Mouse (Mus musculus): ENCODE data around the gene Ankrd55. TPM values are rescaled to one million over a fixed set of nuclear protein-coding genes. Genes with fewer than 3 reads are reported as not detected.

The Ankrd55 gene
- total and polyA plus RNA-seq, 3 experiments, result 1.5 to 14.0 (median 4.2) TPM

DNA sequence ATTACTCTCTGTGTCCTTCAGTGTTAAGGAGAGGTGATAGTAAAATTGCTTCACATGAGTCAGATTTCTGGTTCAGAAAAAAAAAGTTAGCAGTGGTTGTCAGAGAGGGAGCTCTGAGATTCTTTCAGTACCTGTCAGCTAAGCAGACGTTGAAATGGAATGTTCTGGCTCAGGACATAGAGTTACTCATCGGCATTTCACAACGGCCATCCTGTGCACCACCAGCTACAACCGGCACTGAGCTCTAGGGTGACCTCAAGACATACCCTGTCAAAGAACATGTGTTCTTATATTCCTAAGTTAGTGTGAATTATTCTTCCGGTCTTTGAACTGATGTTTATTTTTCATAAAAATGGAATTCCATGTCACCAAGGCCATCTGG lies 55.4 kb downstream of the Ankrd55 start:
- peak; percentile 64 for DNase-seq

DNA sequence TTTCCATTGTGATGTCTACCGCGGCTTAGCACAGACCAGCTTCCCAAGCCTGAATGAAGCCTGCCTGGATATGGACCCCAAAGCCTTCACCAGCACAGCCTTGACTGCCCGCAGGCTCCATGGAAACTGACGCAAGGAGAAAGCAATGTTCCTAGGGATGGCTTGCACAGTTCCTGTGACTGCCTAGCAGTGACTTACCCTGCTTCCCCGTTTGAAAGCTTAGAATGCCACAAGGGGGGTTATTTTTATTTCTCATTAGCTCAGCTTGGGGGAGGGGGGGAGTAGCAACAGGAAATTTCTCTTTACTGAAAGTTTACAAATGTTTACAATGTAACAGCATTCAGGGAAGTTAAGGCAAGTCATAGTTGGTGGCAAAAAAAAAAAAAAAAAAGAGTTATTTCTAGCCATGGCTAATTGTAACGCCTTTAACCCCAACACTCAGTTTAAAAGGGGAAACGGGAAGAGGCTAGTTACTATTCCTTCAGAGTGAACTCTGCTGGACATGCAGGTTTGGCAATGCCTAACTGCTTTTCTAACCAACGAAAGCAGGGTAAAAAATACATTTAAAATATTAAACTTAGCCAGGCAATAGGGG lies 56.1 kb downstream of the Ankrd55 start:
- DNase-seq, result no peak

DNA sequence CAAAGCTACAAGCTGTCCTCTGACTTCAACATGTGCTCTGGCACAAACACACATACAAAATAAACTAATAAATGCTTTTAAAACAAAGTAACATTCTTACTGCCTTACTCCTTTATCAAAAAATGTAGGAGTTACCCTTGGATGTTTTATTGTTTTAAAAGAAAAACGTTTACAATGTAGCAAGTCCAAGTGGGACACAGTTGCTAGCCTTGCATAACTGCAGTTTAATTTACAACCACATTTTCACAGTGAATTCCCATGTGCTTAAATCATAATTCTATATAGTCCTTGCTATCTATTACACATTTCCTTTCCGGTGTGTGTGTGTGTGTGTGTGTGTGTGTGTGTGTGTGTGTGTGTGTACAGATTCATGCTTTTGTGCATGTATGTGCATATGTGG lies 57.3 kb downstream of the Ankrd55 start:
- DNase-seq, result no peak

- DNase-seq, result no peak
Observed at GRCm38 (mm10) chr13:112346031-112346430, 57.8 kb downstream of the Ankrd55 start.

DNA sequence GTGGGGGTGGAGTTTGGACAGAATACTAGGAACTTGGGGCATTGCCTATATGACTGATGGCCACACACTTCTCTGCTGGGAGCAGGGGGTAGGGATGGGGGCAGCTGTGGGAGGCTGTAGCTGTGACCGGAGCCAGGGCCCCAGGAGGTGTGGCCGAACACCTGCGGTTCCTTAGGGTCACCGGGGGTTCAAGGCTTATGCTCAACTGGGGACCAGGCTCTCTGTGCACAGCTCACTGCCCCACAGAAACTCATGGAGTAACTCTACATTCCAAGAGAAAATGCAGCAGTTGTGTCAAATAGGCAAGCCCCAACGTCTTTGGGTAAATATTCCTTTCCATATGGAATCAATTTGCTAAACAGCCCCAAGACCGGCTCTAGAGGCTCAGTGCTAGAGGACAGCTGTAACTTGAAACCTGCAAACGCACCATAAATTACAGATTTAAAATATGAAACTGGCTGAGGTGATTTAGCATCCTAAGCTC lies 58.5 kb downstream of the Ankrd55 start:
- DNase-seq, result no peak

- DNase-seq, result no peak
Observed at GRCm38 (mm10) chr13:112348250-112348649, 60.0 kb downstream of the Ankrd55 start.

GRCm38 (mm10) chr13:112348896-112349484 lies 60.7 kb downstream of the Ankrd55 start:
- DNase-seq, result peak; percentile 87

- no peak for DNase-seq
Observed at GRCm38 (mm10) chr13:112349500-112349899, 61.2 kb downstream of the Ankrd55 start.

DNA sequence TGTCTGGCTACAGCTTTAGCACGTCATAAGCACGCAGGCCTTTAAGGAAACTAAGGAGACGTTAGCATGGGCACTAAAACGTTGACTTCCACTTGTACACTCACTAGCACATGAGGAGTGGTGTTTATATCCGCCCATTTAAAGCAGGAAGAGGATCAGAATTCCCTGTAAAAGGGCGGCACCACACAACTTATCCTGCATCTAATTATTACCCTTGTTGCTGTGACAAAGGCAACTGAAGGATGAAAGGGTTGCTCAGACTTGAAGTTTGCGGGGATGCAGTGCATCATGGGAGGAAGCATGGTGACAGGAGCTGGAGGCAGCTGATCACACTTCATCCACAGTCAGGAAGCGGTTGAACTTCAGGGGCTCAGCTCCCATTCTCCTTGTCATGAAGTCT lies 63.7 kb downstream of the Ankrd55 start:
- no peak for DNase-seq

DNA sequence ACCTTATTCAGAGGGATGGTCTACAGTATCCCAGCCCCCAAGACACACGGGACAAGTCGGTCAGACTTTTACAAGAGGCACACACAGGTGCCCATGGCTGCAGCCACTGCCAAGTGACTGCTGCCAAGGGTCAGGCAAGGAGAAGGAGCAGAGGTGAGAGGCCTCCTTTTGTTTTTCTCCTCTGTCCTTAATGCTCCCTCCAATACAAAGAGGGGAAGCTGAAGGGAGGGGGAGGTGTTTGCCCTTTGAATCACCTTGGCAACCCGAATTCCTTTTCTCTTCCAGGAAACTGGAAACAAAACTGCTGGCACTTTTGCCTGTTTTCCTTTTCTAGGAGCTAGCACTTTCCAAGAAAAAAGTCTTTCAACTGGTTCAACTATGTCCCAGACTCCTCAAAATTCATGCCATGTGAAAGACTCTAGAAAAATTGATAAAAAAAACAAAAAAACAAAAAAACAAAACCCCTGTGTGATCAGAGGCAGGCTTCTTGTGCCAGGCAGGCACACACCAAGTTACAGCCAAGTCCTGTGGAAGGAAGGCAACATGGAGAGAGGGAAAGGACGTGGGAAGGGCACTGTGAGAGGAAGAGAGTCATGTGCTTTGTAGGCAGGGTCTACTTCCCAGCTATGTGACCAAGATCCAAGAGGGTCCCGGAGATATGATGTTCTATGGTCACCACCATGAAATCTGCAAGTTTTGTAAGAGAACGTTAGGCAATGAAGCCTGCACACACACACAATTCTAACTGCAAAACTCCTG lies 66.0 kb downstream of the Ankrd55 start:
- no peak for DNase-seq

DNA sequence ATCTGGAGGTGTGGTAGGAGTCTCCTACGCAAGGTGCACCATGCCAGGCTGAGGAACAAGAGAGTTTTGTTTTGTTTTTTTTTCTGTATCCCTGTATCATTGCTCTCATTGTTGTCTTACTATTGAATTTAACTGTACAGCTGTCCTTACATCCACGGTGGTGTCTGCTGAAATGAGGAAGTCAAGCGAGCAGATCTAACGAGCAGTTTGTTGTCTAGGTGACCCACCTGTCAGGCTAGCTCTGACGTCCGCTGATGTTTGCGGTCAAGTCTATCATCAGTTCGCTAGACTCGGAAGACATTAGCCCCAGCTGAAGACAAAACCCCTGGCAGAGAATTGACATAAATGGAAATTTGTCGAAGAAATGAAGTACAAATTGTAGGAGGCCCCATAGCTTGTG lies 66.7 kb downstream of the Ankrd55 start:
- no peak for DNase-seq

GRCm38 (mm10) chr13:112355794-112356486 lies 67.7 kb downstream of the Ankrd55 start:
- no peak for DNase-seq

DNA sequence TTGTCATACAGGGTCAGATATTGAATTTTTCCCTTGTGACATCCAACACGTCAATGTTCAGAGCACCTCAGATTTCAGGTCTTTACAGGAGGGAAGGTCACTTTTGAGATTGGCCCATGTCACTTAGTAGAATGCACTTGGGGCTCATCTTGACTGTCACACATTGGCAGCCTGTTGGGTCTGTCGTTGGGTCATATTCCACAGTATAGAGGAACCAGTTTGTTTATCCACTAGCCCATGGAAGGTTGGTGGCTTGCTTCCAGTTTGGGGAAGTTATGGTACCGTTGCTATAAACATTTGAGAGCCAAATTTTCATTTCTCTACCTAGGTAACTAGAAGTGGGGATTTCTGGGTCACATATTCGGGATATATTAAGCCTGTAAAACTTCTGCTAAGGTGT lies 73.3 kb downstream of the Ankrd55 start:
- DNase-seq, result no peak

DNA sequence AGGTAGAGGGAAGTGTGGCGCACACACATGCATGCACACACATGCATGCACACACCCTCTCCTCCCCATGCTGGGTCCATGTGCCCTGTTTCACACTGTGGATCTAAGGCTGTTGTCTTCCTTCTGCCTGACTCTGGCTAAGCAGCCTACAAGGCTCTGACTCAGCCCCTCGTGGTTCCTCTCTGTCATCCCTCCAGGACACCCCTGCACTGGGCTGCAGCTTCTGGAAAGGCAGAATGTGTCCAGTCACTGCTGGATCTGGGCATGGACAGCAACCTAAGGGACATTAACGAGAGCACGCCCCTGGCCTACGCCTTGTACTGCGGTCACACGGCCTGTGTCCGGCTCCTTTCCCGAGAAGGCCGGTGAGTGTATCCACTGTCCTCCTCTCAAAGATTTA lies 75.0 kb downstream of the Ankrd55 start:
- peak; percentile 68 for DNase-seq

- DNase-seq, result no peak
Observed at GRCm38 (mm10) chr13:112363746-112364145, 75.5 kb downstream of the Ankrd55 start.

- DNase-seq, result no peak
Observed at GRCm38 (mm10) chr13:112364698-112365097, 76.4 kb downstream of the Ankrd55 start.

DNA sequence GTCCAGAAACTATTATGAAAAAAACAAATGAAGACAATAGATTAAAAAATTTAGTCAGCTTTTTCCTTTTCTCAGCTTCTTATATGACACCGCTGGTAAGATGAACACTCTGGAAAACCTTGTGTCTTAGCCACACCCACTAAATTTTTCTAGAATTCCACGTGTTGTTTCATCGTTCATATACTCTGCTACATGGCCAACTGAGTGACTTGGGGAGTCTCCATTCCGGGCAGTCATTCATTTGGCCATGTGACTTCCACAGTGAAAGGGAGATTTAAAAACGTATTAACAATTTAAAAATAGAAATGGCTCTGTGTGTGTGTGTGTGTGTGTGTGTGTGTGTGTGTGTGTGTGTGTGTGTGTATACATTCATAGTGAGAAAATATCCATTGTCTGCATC lies 77.1 kb downstream of the Ankrd55 start:
- DNase-seq, result no peak

GRCm38 (mm10) chr13:112365762-112366161 lies 77.5 kb downstream of the Ankrd55 start:
- no peak for DNase-seq

DNA sequence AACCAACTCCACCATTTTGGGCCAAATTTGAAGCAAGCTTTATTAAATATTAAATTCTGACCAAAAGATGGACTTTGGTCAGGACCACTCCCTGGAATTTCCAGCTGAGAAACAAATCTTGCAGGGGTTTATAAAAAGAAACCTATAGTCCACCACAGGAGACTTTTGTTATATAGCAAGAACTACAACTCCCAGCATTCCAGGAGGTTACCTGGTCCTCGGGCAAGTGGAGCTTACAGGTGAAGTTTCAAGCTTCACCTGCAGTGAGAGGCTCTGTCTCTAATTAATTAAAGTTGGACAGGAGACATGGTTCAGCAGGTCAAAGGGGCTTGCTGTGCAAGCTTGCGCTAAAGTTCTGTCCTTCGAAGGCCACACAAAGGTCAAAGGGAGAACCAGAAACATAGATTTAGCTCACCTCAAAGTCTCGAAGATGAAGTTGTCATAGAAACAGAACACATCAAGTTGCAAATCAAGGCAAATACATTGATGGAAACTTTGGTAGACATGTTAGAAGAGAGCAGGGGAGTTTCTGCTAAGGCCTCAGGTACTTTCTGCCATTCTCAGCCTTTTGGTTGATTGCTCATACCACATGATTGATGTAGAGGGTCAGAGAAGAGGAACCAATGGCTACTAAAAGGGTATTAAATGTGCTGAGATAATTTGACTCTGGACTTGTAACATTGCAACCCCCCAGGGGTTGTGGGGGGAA lies 78.2 kb downstream of the Ankrd55 start:
- no peak for DNase-seq

DNA sequence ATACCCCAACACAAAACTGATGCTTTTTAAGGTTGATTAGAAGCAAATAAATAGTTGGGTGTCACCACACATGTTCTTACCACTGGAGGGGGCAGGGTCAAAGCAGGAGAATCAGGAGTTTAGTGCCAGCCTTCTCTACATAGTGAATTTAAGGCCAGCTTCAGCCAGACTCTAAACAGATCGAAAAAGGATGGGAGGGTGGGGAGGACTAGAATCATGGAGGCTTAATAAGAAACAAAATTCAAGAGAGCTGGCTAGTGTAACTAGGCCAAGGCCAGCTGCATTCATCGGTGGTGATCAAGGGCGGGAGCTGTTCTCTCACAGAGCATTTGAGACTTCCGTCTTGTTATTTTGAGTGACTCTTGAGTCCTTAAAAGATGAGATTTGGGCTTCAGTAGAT lies 83.5 kb downstream of the Ankrd55 start:
- DNase-seq, result no peak

- peak; percentile 57 for DNase-seq
Observed at GRCm38 (mm10) chr13:112375766-112376165, 87.5 kb downstream of the Ankrd55 start.

- no peak for DNase-seq
Observed at GRCm38 (mm10) chr13:112378782-112379305, 90.6 kb downstream of the Ankrd55 start.
